ENCODE assay signal across 8 mouse cellular contexts in the genomic region with DNA sequence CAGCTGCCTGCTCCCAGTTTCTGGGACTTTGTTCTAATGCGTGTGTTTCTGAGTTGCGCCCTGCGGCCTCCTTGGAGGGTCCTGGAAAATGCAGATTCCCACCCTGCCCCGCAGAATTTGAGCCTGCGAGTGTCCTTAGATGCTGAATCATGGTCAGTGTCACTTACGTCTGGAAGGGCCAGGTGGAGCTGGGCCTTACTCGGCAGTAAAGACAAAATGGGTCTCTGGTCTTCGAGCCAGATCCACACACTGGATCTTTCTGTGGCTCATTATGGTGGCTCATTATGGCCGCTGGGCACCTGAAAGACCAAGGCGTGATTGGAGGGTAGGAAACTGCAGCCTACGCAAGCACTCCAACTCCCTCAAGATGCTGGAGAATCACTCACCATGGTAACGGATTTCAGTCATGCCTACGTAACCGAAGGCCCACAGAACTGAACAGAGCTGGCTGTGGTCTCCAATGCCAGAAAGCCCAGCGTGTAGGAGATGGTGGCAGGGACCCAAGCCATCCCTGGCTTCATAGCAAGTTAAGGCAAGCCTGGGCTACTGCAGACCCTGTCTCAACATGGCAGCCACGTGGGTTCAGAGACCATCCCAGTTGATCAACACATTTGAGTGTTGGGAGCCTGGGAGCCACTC. TPM values are rescaled to one million over a fixed set of nuclear protein-coding genes. Genes with fewer than 3 reads are reported as not detected.
DNase-seq lines count a peak whose midpoint lies in the region; ATAC-seq and TF ChIP-seq lines count a peak whose summit lies in the region.

No protein-coding gene starts in this region.

- peaks cover 5% of the 10 kb centered on the region; the same call in 1 of the 2 replicates for H3K36me3 ChIP-seq in heart, embryonic 11.5 days (ENCODE audit: control insufficient read depth, insufficient read depth, low read length)
- H3K36me3 ChIP-seq in hindbrain, embryonic 12.5 days = peaks cover 19% of the 10 kb centered on the region
- peaks cover 36% of the 10 kb centered on the region for H3K36me3 ChIP-seq in limb, embryonic 13.5 days
- no peaks in the 10 kb centered on the region for H3K36me3 ChIP-seq in thymus, adult 2 months (ENCODE audit: control insufficient read depth, insufficient read depth, low read length)

- TF ChIP-seq CTCF in olfactory bulb, adult 2 months (IDR thresholded peaks at IDR 0.05; ENCODE audit: insufficient read depth, low read depth, low read length) = no peak
- no peak for TF ChIP-seq CTCF in thymus, adult 2 months (IDR thresholded peaks at IDR 0.05; ENCODE audit: borderline replicate concordance, control insufficient read depth, extremely low read depth, insufficient read depth, low read length, poor library complexity)

- H3K4me2 ChIP-seq in heart, embryonic 11.5 days = peak overlapping the region; percentile 84
- peak overlapping the region; percentile 94 for H3K4me2 ChIP-seq in hindbrain, embryonic 12.5 days (replicated peaks)
- H3K4me2 ChIP-seq in limb, embryonic 13.5 days (replicated peaks) = peak overlapping the region; percentile 88

- peak overlapping the region; percentile 68 for H3K9ac ChIP-seq in heart, embryonic 11.5 days (ENCODE audit: low read depth, low read length)
- peak overlapping the region; percentile 80 for H3K9ac ChIP-seq in hindbrain, embryonic 12.5 days
- H3K9ac ChIP-seq in limb, embryonic 13.5 days = peak overlapping the region; percentile 80

- H3K27ac ChIP-seq in heart, embryonic 11.5 days (ENCODE audit: low read depth, low read length) = no peak overlapping the region
- no peak overlapping the region for H3K27ac ChIP-seq in hindbrain, embryonic 12.5 days
- no peak overlapping the region for H3K27ac ChIP-seq in limb, embryonic 13.5 days
- H3K27ac ChIP-seq in olfactory bulb, adult 2 months (ENCODE audit: insufficient read depth, low read depth, low read length) = peak overlapping the region; percentile 88
- no peak overlapping the region for H3K27ac ChIP-seq in thymus, adult 2 months (ENCODE audit: control insufficient read depth, insufficient read depth, low read length)

- intact Hi-C loops in heart, postnatal 25 days (cut with DNase I) = loop anchor here (2.0 kb wide), 1 partner anchor 30 kb away; no protein-coding TSS in a partner anchor

- TF ChIP-seq POLR2A in olfactory bulb, adult 2 months (IDR thresholded peaks at IDR 0.05; ENCODE audit: insufficient read depth, low read depth, low read length) = no peak
- TF ChIP-seq POLR2A in thymus, adult 2 months (IDR thresholded peaks at IDR 0.05; ENCODE audit: control insufficient read depth, extremely low read depth, insufficient read depth, low read length, poor library complexity) = no peak

- DNase-seq in heart, postnatal 25 days (ENCODE audit: low spot score) = no peak
- DNase-seq in cerebellum, postnatal 25 days = peak; percentile 39 to 55
- no peak for DNase-seq in natural killer cell, adult 2 months (ENCODE audit: low spot score in 2 of 2)
- DNase-seq in thymus, adult 2 months = no peak

- 77% methylated on average over 16 of the region's 16 CpGs for WGBS in heart, embryonic 11.5 days (ENCODE audit: insufficient replicate concordance)
- 81% methylated on average over 16 of the region's 16 CpGs for WGBS in hindbrain, embryonic 12.5 days
- WGBS in limb, embryonic 13.5 days = 82% methylated on average over 16 of the region's 16 CpGs
- 47% methylated on average over 16 of the region's 16 CpGs for WGBS in olfactory bulb, adult 2 months
- WGBS in thymus, adult 2 months = 82% methylated on average over 16 of the region's 16 CpGs

- no peaks in the 10 kb centered on the region for H3K9me3 ChIP-seq in heart, embryonic 11.5 days (replicated peaks; ENCODE audit: control insufficient read depth, low read length)
- H3K9me3 ChIP-seq in hindbrain, embryonic 12.5 days (replicated peaks) = no peaks in the 10 kb centered on the region
- no peaks in the 10 kb centered on the region for H3K9me3 ChIP-seq in limb, embryonic 13.5 days

- peak overlapping the region; percentile 61 for H3K4me3 ChIP-seq in heart, embryonic 11.5 days (ENCODE audit: low read depth, low read length)
- H3K4me3 ChIP-seq in hindbrain, embryonic 12.5 days = peak overlapping the region; percentile 63
- H3K4me3 ChIP-seq in limb, embryonic 13.5 days = peak overlapping the region; percentile 70
- peak overlapping the region; percentile 97 for H3K4me3 ChIP-seq in olfactory bulb, adult 2 months (ENCODE audit: insufficient read depth, low read depth, low read length)
- no peak overlapping the region for H3K4me3 ChIP-seq in thymus, adult 2 months (ENCODE audit: control insufficient read depth, insufficient read depth, low read length)

- H3K4me1 ChIP-seq in heart, embryonic 11.5 days (ENCODE audit: control insufficient read depth, insufficient read depth, low read length) = peaks cover 8% of the 10 kb centered on the region; the same call in 1 of the 2 replicates
- peaks cover 15% of the 10 kb centered on the region for H3K4me1 ChIP-seq in hindbrain, embryonic 12.5 days
- H3K4me1 ChIP-seq in limb, embryonic 13.5 days = peaks cover 16% of the 10 kb centered on the region
- peaks cover 39% of the 10 kb centered on the region for H3K4me1 ChIP-seq in olfactory bulb, adult 2 months (ENCODE audit: control insufficient read depth, insufficient read depth, low read length)
- peaks cover 15% of the 10 kb centered on the region for H3K4me1 ChIP-seq in thymus, adult 2 months (replicated peaks; ENCODE audit: control insufficient read depth, insufficient read depth, low read length)

- H3K27me3 ChIP-seq in heart, embryonic 11.5 days (ENCODE audit: control insufficient read depth, insufficient read depth, low read length) = no peaks in the 10 kb centered on the region
- H3K27me3 ChIP-seq in hindbrain, embryonic 12.5 days = no peaks in the 10 kb centered on the region
- no peaks in the 10 kb centered on the region for H3K27me3 ChIP-seq in limb, embryonic 13.5 days
- no peaks in the 10 kb centered on the region for H3K27me3 ChIP-seq in thymus, adult 2 months (ENCODE audit: control insufficient read depth, insufficient read depth, low read length)

- no peak for ATAC-seq in heart, embryonic 11.5 days (replicated peaks; ENCODE audit: insufficient number of reproducible peaks, low FRiP score, low TSS enrichment)
- peak; percentile 24; the same call in 1 of the 2 replicates for ATAC-seq in hindbrain, embryonic 12.5 days (ENCODE audit: low FRiP score)
- no peak for ATAC-seq in limb, embryonic 13.5 days (ENCODE audit: low FRiP score, low read depth)

RNA-seq across cellular contexts. Expression of a gene that starts 1.0 kb away (rescaled TPM):
- 49.6 and 62.9 TPM in 2 replicates for polyA plus RNA-seq in heart, embryonic 11.5 days (2014; fragmentation: Nextera tagmentation; extraction: Ambion mirVana)
- total RNA-seq in heart, postnatal 25 days (2021) = 10 to 100 TPM; 69.6 to 73.2 TPM
- polyA plus RNA-seq in hindbrain, embryonic 12.5 days (2016; fragmentation: Nextera tagmentation; extraction: Ambion mirVana) = 49.3 and 52.4 TPM in 2 replicates
- 67.1 and 69.9 TPM in 2 replicates for polyA plus RNA-seq in limb, embryonic 13.5 days (2015; fragmentation: Nextera tagmentation; extraction: Ambion mirVana)
- polyA plus RNA-seq in olfactory bulb, adult 2 months (2012; ENCODE audit: insufficient read depth, insufficient read length, low replicate concordance, missing spikeins) = not detected in 2 replicates
- 80.0 and 94.8 TPM in 2 replicates for polyA plus RNA-seq in thymus, adult 2 months (2012; rRNA removed)

RNA-seq across cellular contexts. Expression of a gene that starts 31.2 kb away (rescaled TPM):
- 313 and 316 TPM in 2 replicates for polyA plus RNA-seq in heart, embryonic 11.5 days (2014; fragmentation: Nextera tagmentation; extraction: Ambion mirVana)
- 10 to 100 TPM; 64.8 to 67.6 TPM for total RNA-seq in heart, postnatal 25 days (2021)
- polyA plus RNA-seq in hindbrain, embryonic 12.5 days (2016; fragmentation: Nextera tagmentation; extraction: Ambion mirVana) = 291 and 294 TPM in 2 replicates
- 386 and 387 TPM in 2 replicates for polyA plus RNA-seq in limb, embryonic 13.5 days (2015; fragmentation: Nextera tagmentation; extraction: Ambion mirVana)
- not detected in 2 replicates for polyA plus RNA-seq in olfactory bulb, adult 2 months (2012; ENCODE audit: insufficient read depth, insufficient read length, low replicate concordance, missing spikeins)
- polyA plus RNA-seq in thymus, adult 2 months (2012; rRNA removed) = 178 and 196 TPM in 2 replicates

RNA-seq across cellular contexts. Expression of a gene that starts 38.9 kb away (rescaled TPM):
- 0.14 and 0.38 TPM in 2 replicates for polyA plus RNA-seq in heart, embryonic 11.5 days (2014; fragmentation: Nextera tagmentation; extraction: Ambion mirVana)
- under 1 TPM; 0.08 to 0.10 TPM for total RNA-seq in heart, postnatal 25 days (2021)
- polyA plus RNA-seq in hindbrain, embryonic 12.5 days (2016; fragmentation: Nextera tagmentation; extraction: Ambion mirVana) = 0.07 and 0.27 TPM in 2 replicates
- 0.42 and 0.88 TPM in 2 replicates for polyA plus RNA-seq in limb, embryonic 13.5 days (2015; fragmentation: Nextera tagmentation; extraction: Ambion mirVana)
- not detected in 2 replicates for polyA plus RNA-seq in olfactory bulb, adult 2 months (2012; ENCODE audit: insufficient read depth, insufficient read length, low replicate concordance, missing spikeins)
- 0.90 and 0.94 TPM in 2 replicates for polyA plus RNA-seq in thymus, adult 2 months (2012; rRNA removed)

RNA-seq across cellular contexts. Expression of a gene that starts 40.3 kb away (rescaled TPM):
- 3.5 and 4.0 TPM in 2 replicates for polyA plus RNA-seq in heart, embryonic 11.5 days (2014; fragmentation: Nextera tagmentation; extraction: Ambion mirVana)
- total RNA-seq in heart, postnatal 25 days (2021) = not detected
- polyA plus RNA-seq in hindbrain, embryonic 12.5 days (2016; fragmentation: Nextera tagmentation; extraction: Ambion mirVana) = 19.1 and 20.5 TPM in 2 replicates
- polyA plus RNA-seq in limb, embryonic 13.5 days (2015; fragmentation: Nextera tagmentation; extraction: Ambion mirVana) = 4.8 and 6.8 TPM in 2 replicates
- not detected in 2 replicates for polyA plus RNA-seq in olfactory bulb, adult 2 months (2012; ENCODE audit: insufficient read depth, insufficient read length, low replicate concordance, missing spikeins)
- polyA plus RNA-seq in thymus, adult 2 months (2012; rRNA removed) = 1.8 and 2.5 TPM in 2 replicates

RNA-seq across cellular contexts. Expression of a gene that starts 40.4 kb away (rescaled TPM):
- 4.1 and 4.7 TPM in 2 replicates for polyA plus RNA-seq in heart, embryonic 11.5 days (2014; fragmentation: Nextera tagmentation; extraction: Ambion mirVana)
- 10 to 100 TPM; 65.1 to 66.4 TPM for total RNA-seq in heart, postnatal 25 days (2021)
- polyA plus RNA-seq in hindbrain, embryonic 12.5 days (2016; fragmentation: Nextera tagmentation; extraction: Ambion mirVana) = 34.7 and 36.7 TPM in 2 replicates
- 25.1 and 27.2 TPM in 2 replicates for polyA plus RNA-seq in limb, embryonic 13.5 days (2015; fragmentation: Nextera tagmentation; extraction: Ambion mirVana)
- polyA plus RNA-seq in olfactory bulb, adult 2 months (2012; ENCODE audit: insufficient read depth, insufficient read length, low replicate concordance, missing spikeins) = not detected in 2 replicates
- polyA plus RNA-seq in thymus, adult 2 months (2012; rRNA removed) = 10.8 and 12.0 TPM in 2 replicates

Comparison
In these comparisons a context has a peak if more than half of its experiments do, and no peak if none do; other contexts are left out.
1. DNase-seq: peak in cerebellum, postnatal 25 days (2 of 2); none in heart, postnatal 25 days (single experiment), natural killer cell, adult 2 months (0 of 2) and thymus, adult 2 months (single experiment).
2. RNA of a gene that starts 31.2 kb away (polyA plus RNA-seq): 386 to 387 TPM in limb, embryonic 13.5 days, 313 to 316 TPM in heart, embryonic 11.5 days, 291 to 294 TPM in hindbrain, embryonic 12.5 days and 178 to 196 TPM in thymus, adult 2 months; not detected in olfactory bulb, adult 2 months; every median in the first group is over 100 times any median in the second.
3. Peak in every context shown above with its lines, with median percentiles within 50 percentile points of each other: H3K4me2 ChIP-seq and H3K9ac ChIP-seq.